Mouse (Mus musculus): ENCODE measurements at regions not wholly inside any gene's neighbourhood (a gene's known extent, or its start where the extent isn't known, plus 50 kb on each side); places are given as distances from the start of the nearest gene placed in this dataset.

GRCm38 (mm10) chr12:27065011-27065517 lies 277.3 kb downstream of the Sox11 start:
- no peak for TF ChIP-seq CTCF (IDR thresholded peaks at IDR 0.05; ENCODE audit: extremely low read depth, insufficient read depth, insufficient read length, insufficient replicate concordance)
- TF ChIP-seq POLR2A (IDR thresholded peaks at IDR 0.05; ENCODE audit: low read depth, low read length): no peak
